Mouse (Mus musculus): ENCODE measurements around the gene Caln1. TPM values are rescaled to one million over a fixed set of nuclear protein-coding genes. Genes with fewer than 3 reads are reported as not detected.

Gene Caln1
- 38.4 and 39.3 TPM in 2 replicates for polyA plus RNA-seq (2015; fragmentation: Nextera tagmentation; extraction: Ambion mirVana)

- no peaks in the 10 kb centered on the region for H3K9me3 ChIP-seq
- 66% methylated on average over 11 of the region's 11 CpGs for WGBS
- H3K27ac ChIP-seq (replicated peaks): no peak within 1 kb of the TSS
- H3K27me3 ChIP-seq: no peaks in the 10 kb centered on the region
- no peak for ATAC-seq (ENCODE audit: low FRiP score, low read depth)
- no peaks in the 10 kb centered on the region for H3K36me3 ChIP-seq
- H3K9ac ChIP-seq: no peak within 1 kb of the TSS
- no peaks in the 10 kb centered on the region for H3K4me1 ChIP-seq (replicated peaks)
- H3K4me2 ChIP-seq: no peak within 1 kb of the TSS
- H3K4me3 ChIP-seq: no peak within 1 kb of the TSS
These were observed at the start of gene Caln1 for GRCm38 (mm10) chr5:130369237-130369636. Gene Caln1 (plus strand): TSS chr5:130369455.

GRCm38 (mm10) chr5:130319783-130320182 lies 49.5 kb upstream of the Caln1 start:
- H3K36me3 ChIP-seq: peaks cover 5% of the 10 kb centered on the region; the same call in 1 of the 2 replicates
- H3K27ac ChIP-seq (replicated peaks): no peak overlapping the region
- no peak overlapping the region for H3K4me2 ChIP-seq
- H3K9ac ChIP-seq: no peak overlapping the region
- H3K4me3 ChIP-seq: no peak overlapping the region
- WGBS: 93% methylated on average over 5 of the region's 5 CpGs
- no peak for ATAC-seq (ENCODE audit: low FRiP score, low read depth)
- no peaks in the 10 kb centered on the region for H3K27me3 ChIP-seq
- H3K9me3 ChIP-seq: no peaks in the 10 kb centered on the region
- H3K4me1 ChIP-seq (replicated peaks): no peaks in the 10 kb centered on the region

- Histone ChIP-seq H3K27ac (replicated peaks) (no peak overlapping the region), H3K27me3 (no peaks in the 10 kb centered on the region), H3K4me2 (no peak overlapping the region), H3K9me3 (no peaks in the 10 kb centered on the region), H3K36me3 (peaks cover 5% of the 10 kb centered on the region; the same call in 1 of the 2 replicates), H3K4me3 (no peak overlapping the region), H3K4me1 (replicated peaks) (no peaks in the 10 kb centered on the region), H3K9ac (no peak overlapping the region)
- 76% methylated on average over 3 of the region's 3 CpGs for WGBS
- peak; percentile 56; the same call in 1 of the 2 replicates for ATAC-seq (ENCODE audit: low FRiP score, low read depth)
These were observed 48.8 kb upstream of the Caln1 start for GRCm38 (mm10) chr5:130320485-130320884.

- ATAC-seq (ENCODE audit: low FRiP score, low read depth): no peak
- no peak overlapping the region for H3K9ac ChIP-seq
- 97% methylated on average over 8 of the region's 8 CpGs for WGBS
- H3K4me3 ChIP-seq: no peak overlapping the region
- peaks cover 5% of the 10 kb centered on the region; the same call in 1 of the 2 replicates for H3K36me3 ChIP-seq
- H3K27ac ChIP-seq (replicated peaks): no peak overlapping the region
- no peaks in the 10 kb centered on the region for H3K9me3 ChIP-seq
- no peaks in the 10 kb centered on the region for H3K27me3 ChIP-seq
- no peaks in the 10 kb centered on the region for H3K4me1 ChIP-seq (replicated peaks)
- H3K4me2 ChIP-seq: no peak overlapping the region
These were observed 43.8 kb upstream of the Caln1 start for GRCm38 (mm10) chr5:130325486-130325885.

- no peaks in the 10 kb centered on the region for H3K27me3 ChIP-seq
- ATAC-seq (ENCODE audit: low FRiP score, low read depth): no peak
- H3K36me3 ChIP-seq: peaks cover 5% of the 10 kb centered on the region; the same call in 1 of the 2 replicates
- H3K27ac ChIP-seq (replicated peaks): no peak overlapping the region
- H3K4me2 ChIP-seq: no peak overlapping the region
- peaks cover 11% of the 10 kb centered on the region for H3K4me1 ChIP-seq (replicated peaks)
- H3K4me3 ChIP-seq: no peak overlapping the region
- 83% methylated on average over 6 of the region's 6 CpGs for WGBS
- H3K9me3 ChIP-seq: no peaks in the 10 kb centered on the region
- no peak overlapping the region for H3K9ac ChIP-seq
These were observed 41.5 kb upstream of the Caln1 start for GRCm38 (mm10) chr5:130327615-130328263.

- Histone ChIP-seq H3K27ac (replicated peaks) (no peak overlapping the region), H3K9me3 (no peaks in the 10 kb centered on the region), H3K27me3 (no peaks in the 10 kb centered on the region), H3K4me2 (no peak overlapping the region), H3K4me1 (replicated peaks) (peaks cover 12% of the 10 kb centered on the region), H3K4me3 (no peak overlapping the region), H3K36me3 (peaks cover 5% of the 10 kb centered on the region; the same call in 1 of the 2 replicates), H3K9ac (no peak overlapping the region)
- ATAC-seq (ENCODE audit: low FRiP score, low read depth): no peak
- WGBS: 80% methylated on average over 9 of the region's 9 CpGs
These were observed 40.9 kb upstream of the Caln1 start for GRCm38 (mm10) chr5:130328366-130328765.

GRCm38 (mm10) chr5:130329889-130330288 lies 39.4 kb upstream of the Caln1 start:
- no peak overlapping the region for H3K4me2 ChIP-seq
- no peak overlapping the region for H3K4me3 ChIP-seq
- no peak overlapping the region for H3K9ac ChIP-seq
- H3K36me3 ChIP-seq: 0 out of 2 replicates have a peak, but pooled peaks cover under 1% of the 10 kb centered on the region
- no peaks in the 10 kb centered on the region for H3K9me3 ChIP-seq
- no peak for ATAC-seq (ENCODE audit: low FRiP score, low read depth)
- 91% methylated on average over 2 of the region's 2 CpGs for WGBS
- peaks cover 15% of the 10 kb centered on the region for H3K4me1 ChIP-seq (replicated peaks)
- no peaks in the 10 kb centered on the region for H3K27me3 ChIP-seq
- H3K27ac ChIP-seq (replicated peaks): no peak overlapping the region

GRCm38 (mm10) chr5:130330801-130331200 lies 38.5 kb upstream of the Caln1 start:
- Histone ChIP-seq H3K9me3 (no peaks in the 10 kb centered on the region), H3K27me3 (no peaks in the 10 kb centered on the region), H3K27ac (replicated peaks) (peak overlapping the region; percentile 59; the same call in 1 of the 2 replicates), H3K4me3 (no peak overlapping the region), H3K4me1 (replicated peaks) (peaks cover 15% of the 10 kb centered on the region), H3K4me2 (no peak overlapping the region), H3K36me3 (peaks cover 9% of the 10 kb centered on the region), H3K9ac (no peak overlapping the region)
- 75% methylated on average over 4 of the region's 4 CpGs for WGBS
- no peak for ATAC-seq (ENCODE audit: low FRiP score, low read depth)

GRCm38 (mm10) chr5:130331206-130331605 lies 38.0 kb upstream of the Caln1 start:
- Histone ChIP-seq H3K9me3 (no peaks in the 10 kb centered on the region), H3K4me2 (no peak overlapping the region), H3K9ac (no peak overlapping the region), H3K4me1 (replicated peaks) (peaks cover 15% of the 10 kb centered on the region), H3K4me3 (no peak overlapping the region), H3K36me3 (peaks cover 9% of the 10 kb centered on the region), H3K27ac (replicated peaks) (peak overlapping the region; percentile 59), H3K27me3 (no peaks in the 10 kb centered on the region)
- WGBS: 51% methylated on average over 4 of the region's 4 CpGs
- ATAC-seq (ENCODE audit: low FRiP score, low read depth): no peak

- H3K9me3 ChIP-seq: no peaks in the 10 kb centered on the region
- H3K4me1 ChIP-seq (replicated peaks): peaks cover 15% of the 10 kb centered on the region
- peaks cover 9% of the 10 kb centered on the region for H3K36me3 ChIP-seq
- no peaks in the 10 kb centered on the region for H3K27me3 ChIP-seq
- H3K27ac ChIP-seq (replicated peaks): peak overlapping the region; percentile 25; the same call in 1 of the 2 replicates
- no peak overlapping the region for H3K9ac ChIP-seq
- no peak overlapping the region for H3K4me3 ChIP-seq
- WGBS: 72% methylated on average over 7 of the region's 7 CpGs
- H3K4me2 ChIP-seq: no peak overlapping the region
- 0 out of 2 replicates have a peak, but pooled peaks have one; percentile 45 for ATAC-seq (ENCODE audit: low FRiP score, low read depth)
These were observed 35.7 kb upstream of the Caln1 start for GRCm38 (mm10) chr5:130333566-130333965.

- Histone ChIP-seq H3K9ac (no peak overlapping the region), H3K27ac (replicated peaks) (peak overlapping the region; percentile 12; the same call in 1 of the 2 replicates), H3K4me1 (replicated peaks) (peaks cover 15% of the 10 kb centered on the region), H3K27me3 (no peaks in the 10 kb centered on the region), H3K36me3 (peaks cover 9% of the 10 kb centered on the region), H3K4me2 (no peak overlapping the region), H3K9me3 (no peaks in the 10 kb centered on the region), H3K4me3 (no peak overlapping the region)
- ATAC-seq (ENCODE audit: low FRiP score, low read depth): no peak
- WGBS: 90% methylated on average over 11 of the region's 11 CpGs
These were observed 35.3 kb upstream of the Caln1 start for GRCm38 (mm10) chr5:130333971-130334370.

- H3K36me3 ChIP-seq: peaks cover 9% of the 10 kb centered on the region
- H3K9ac ChIP-seq: no peak overlapping the region
- no peak overlapping the region for H3K27ac ChIP-seq (replicated peaks)
- H3K4me1 ChIP-seq (replicated peaks): peaks cover 15% of the 10 kb centered on the region
- no peak for ATAC-seq (ENCODE audit: low FRiP score, low read depth)
- no peak overlapping the region for H3K4me3 ChIP-seq
- H3K4me2 ChIP-seq: no peak overlapping the region
- WGBS: 98% methylated on average over 4 of the region's 4 CpGs
- no peaks in the 10 kb centered on the region for H3K27me3 ChIP-seq
- no peaks in the 10 kb centered on the region for H3K9me3 ChIP-seq
These were observed 33.8 kb upstream of the Caln1 start for GRCm38 (mm10) chr5:130335462-130335861.
